Mouse (Mus musculus) liver, embryonic 12.5 days (tissue): ENCODE measurements around the gene 1110057P08Rik. TPM values are rescaled to one million over a fixed set of nuclear protein-coding genes. Genes with fewer than 3 reads are reported as not detected.
"Not testable (repeated sequence)": the region's sequence is repeated elsewhere in the genome, so short reads cannot be mapped to it uniquely, and the experiment has no call there.

Source experiments
- ATAC-seq: fragments of 200-750 bp; cut with Nextera tagmentation; 2 replicates; pipeline ENCODE4 v1.8.0; 2017; ENCODE audit warnings: moderate number of reproducible peaks, mild to moderate bottlenecking, moderate library complexity
- H3K27ac ChIP-seq: fragments of 300-500 bp; sonication (generic); 2 replicates; pipeline ENCODE4 v1.5.1; 2016; ENCODE audit warnings: mild to moderate bottlenecking
- H3K27me3 ChIP-seq: fragments of 300-500 bp; sonication (generic); replicated peaks from 2 replicates; pipeline ENCODE4 v1.6.1; 2016; ENCODE audit warnings: mild to moderate bottlenecking, moderate library complexity
- H3K36me3 ChIP-seq: fragments of 300-500 bp; sonication (generic); 2 replicates; pipeline ENCODE4 v1.6.1; 2016; ENCODE audit warnings: mild to moderate bottlenecking, moderate library complexity
- H3K4me1 ChIP-seq: fragments of 300-500 bp; sonication (generic); 2 replicates; pipeline ENCODE4 v1.6.1; 2016
- H3K4me2 ChIP-seq: fragments of 300-500 bp; sonication (generic); 2 replicates; pipeline ENCODE4 v1.6.1; 2016; ENCODE audit warnings: mild to moderate bottlenecking, moderate library complexity
- H3K4me3 ChIP-seq: fragments of 300-500 bp; sonication (generic); 2 replicates; pipeline ENCODE4 v1.5.1; 2016; ENCODE audit warnings: mild to moderate bottlenecking, moderate library complexity
- H3K9ac ChIP-seq: fragments of 300-500 bp; sonication (generic); 2 replicates; pipeline ENCODE4 v1.6.1; 2016; ENCODE audit warnings: mild to moderate bottlenecking, moderate library complexity
- H3K9me3 ChIP-seq: fragments of 300-500 bp; sonication (generic); replicated peaks from 2 replicates; pipeline ENCODE4 v1.6.1; 2016; ENCODE audit warnings: mild to moderate bottlenecking, moderate library complexity
- WGBS: fragments of 180-500 bp; shearing (Covaris S2); methylation state at CpG from one replicate; pipeline ENCODE4 v1.1.7; 2016; ENCODE audit not compliant: insufficient replicate concordance; 5-methylcytosine and 5-hydroxymethylcytosine counted together
- polyA plus RNA-seq: library from polyadenylated mRNA; unstranded; fragments of >200 nt; fragmentation: Nextera tagmentation; extraction: Ambion mirVana; gene quantifications from 2 replicates; pipeline ENCODE4 v1.2.1, GENCODE M21; 2016

Gene 1110057P08Rik
- not detected in 2 replicates for polyA plus RNA-seq

DNA sequence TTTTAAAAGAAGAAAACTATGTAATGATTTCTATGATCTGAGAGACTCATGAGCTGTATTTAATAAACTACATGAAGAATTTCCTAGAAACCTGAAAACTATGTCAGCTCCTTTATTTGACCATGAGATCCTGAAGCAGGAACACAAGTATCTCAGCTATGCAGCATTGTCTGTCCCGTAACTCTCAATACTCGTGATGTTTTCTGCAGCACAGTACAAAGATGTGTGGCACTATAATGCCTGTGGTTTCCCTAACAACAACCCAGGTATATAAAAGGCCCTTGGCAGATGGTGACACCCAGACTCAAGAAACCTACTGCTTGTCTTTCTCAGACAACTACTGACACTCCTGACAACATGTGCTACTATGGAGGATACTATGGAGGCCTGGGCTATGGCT is at the start of gene 1110057P08Rik:
Gene 1110057P08Rik, plus strand, starts transcription at position 301 of the 400 bp plus-strand sequence.
- Histone ChIP-seq H3K4me2 (no peak within 1 kb of the TSS), H3K4me1 (no peaks in the 10 kb centered on the region), H3K27me3 (no peaks in the 10 kb centered on the region), H3K9me3 (no peaks in the 10 kb centered on the region), H3K4me3 (no peak within 1 kb of the TSS), H3K36me3 (no peaks in the 10 kb centered on the region), H3K27ac (no peak within 1 kb of the TSS), H3K9ac (no peak within 1 kb of the TSS)
- WGBS, result 50% methylated on average over 2 of the region's 2 CpGs
- ATAC-seq, result no peak

DNA sequence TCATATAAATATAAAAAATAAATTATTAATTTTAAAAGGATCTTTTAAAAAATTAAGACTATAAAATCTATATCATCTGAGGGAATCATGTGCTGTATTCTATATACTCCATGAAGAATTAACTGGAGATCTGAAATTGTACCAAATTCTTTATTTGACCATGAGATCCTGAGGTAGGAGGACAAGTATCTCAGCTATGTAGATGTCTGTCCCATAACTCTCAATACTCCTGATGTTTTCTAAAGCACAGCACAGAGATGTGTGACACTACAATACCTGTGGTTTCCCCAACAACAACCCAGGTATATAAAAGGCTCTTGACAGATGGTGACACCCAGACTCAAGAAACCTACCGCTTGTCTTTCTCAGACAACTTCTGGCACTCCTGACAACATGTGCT is 34.0 kb upstream of the 1110057P08Rik start, which contains the start of gene Gm6358:
Gene Gm6358, plus strand, starts transcription at position 301 of the 400 bp plus-strand sequence.
- WGBS, result 82% methylated on average over 1 of the region's 1 CpGs
- ATAC-seq, result no peak
- Histone ChIP-seq H3K36me3 (no peaks in the 10 kb centered on the region), H3K4me2 (no peak within 1 kb of the TSS), H3K9me3 (0 out of 2 replicates have a peak, but pooled peaks cover 3% of the 10 kb centered on the region), H3K9ac (no peak within 1 kb of the TSS), H3K27ac (no peak within 1 kb of the TSS), H3K4me3 (no peak within 1 kb of the TSS), H3K4me1 (no peaks in the 10 kb centered on the region), H3K27me3 (no peaks in the 10 kb centered on the region)

DNA sequence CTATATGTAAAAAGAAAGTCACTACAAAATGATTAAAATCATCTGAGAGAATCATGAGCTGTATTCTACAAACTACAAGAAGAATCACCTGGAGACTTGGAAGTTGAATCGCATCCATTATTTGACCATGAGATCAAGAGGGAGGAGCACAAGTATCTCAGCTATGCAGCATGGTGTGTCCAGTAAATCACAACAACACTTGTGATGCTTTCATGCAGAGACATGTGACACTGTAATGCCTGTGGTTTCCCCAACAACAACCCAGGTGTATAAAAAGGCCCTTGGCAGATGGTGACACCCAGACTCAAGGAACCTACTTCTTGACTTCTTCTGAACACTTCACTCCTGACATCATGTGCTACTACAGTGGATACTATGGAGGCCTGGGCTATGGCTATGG is 23.7 kb upstream of the 1110057P08Rik start, which contains the start of gene Gm10061:
Gene Gm10061, plus strand, starts transcription at position 301 of the 400 bp plus-strand sequence.
- 83% methylated on average over 1 of the region's 1 CpGs for WGBS
- no peak for ATAC-seq
- no peak within 1 kb of the TSS for H3K4me2 ChIP-seq
- no peaks in the 10 kb centered on the region for H3K27me3 ChIP-seq
- H3K27ac ChIP-seq, result no peak within 1 kb of the TSS
- no peaks in the 10 kb centered on the region for H3K4me1 ChIP-seq
- H3K36me3 ChIP-seq, result no peaks in the 10 kb centered on the region
- no peak within 1 kb of the TSS for H3K9ac ChIP-seq
- 0 out of 2 replicates have a peak, but pooled peaks cover 4% of the 10 kb centered on the region for H3K9me3 ChIP-seq
- no peak within 1 kb of the TSS for H3K4me3 ChIP-seq

DNA sequence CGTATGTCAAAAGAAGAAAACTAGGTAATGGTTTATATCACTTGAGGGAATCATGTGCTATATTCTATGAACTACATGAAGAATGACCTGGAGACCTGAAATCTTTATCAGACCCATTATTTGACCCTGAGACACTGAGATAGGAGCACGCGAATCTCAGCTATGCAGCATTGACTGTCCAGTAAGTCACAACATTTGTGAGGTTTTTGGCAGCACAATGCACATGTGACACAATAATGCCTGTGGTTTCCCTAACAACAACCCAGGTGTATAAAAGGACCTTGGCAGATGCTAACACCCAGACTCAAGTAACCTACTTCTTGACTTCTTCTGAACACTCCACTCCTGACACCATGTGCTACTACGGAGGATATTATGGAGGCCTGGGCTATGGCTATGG is 16.9 kb upstream of the 1110057P08Rik start, which contains the start of gene Gm9789:
Gene Gm9789, plus strand, starts transcription at position 301 of the 400 bp plus-strand sequence.
- Histone ChIP-seq H3K4me3 (no peak within 1 kb of the TSS), H3K27ac (no peak within 1 kb of the TSS), H3K4me1 (no peaks in the 10 kb centered on the region), H3K9ac (no peak within 1 kb of the TSS), H3K36me3 (no peaks in the 10 kb centered on the region), H3K27me3 (no peaks in the 10 kb centered on the region), H3K4me2 (no peak within 1 kb of the TSS), H3K9me3 (peaks cover 3% of the 10 kb centered on the region; the same call in 1 of the 2 replicates)
- ATAC-seq, result no peak
- 72% methylated on average over 4 of the region's 4 CpGs for WGBS

DNA sequence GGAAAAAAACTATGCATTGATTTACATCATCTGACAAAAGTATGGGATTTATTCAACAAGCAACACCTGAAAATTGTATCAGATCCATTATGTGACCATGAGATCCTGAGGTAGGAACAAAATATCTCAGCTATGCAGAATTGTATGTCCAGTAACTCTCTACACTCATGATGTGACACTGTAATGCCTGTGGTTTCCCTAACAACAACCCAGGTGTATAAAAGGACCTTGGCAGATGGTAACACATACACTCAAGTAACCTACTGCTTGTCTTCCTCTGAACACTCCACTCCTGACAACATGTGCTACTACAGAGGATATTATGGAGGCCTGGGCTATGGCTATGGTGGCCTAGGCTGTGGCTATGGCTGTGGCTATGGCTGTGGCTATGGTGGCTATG is 5.3 kb upstream of the 1110057P08Rik start, which contains the start of gene Gm7735:
Gene Gm7735, plus strand, starts transcription at position 301 of the 400 bp plus-strand sequence.
- not testable (repeated sequence) for H3K4me1 ChIP-seq, H3K27ac ChIP-seq, H3K4me3 ChIP-seq, H3K9me3 ChIP-seq, H3K4me2 ChIP-seq, ATAC-seq, H3K9ac ChIP-seq, H3K27me3 ChIP-seq, H3K36me3 ChIP-seq

DNA sequence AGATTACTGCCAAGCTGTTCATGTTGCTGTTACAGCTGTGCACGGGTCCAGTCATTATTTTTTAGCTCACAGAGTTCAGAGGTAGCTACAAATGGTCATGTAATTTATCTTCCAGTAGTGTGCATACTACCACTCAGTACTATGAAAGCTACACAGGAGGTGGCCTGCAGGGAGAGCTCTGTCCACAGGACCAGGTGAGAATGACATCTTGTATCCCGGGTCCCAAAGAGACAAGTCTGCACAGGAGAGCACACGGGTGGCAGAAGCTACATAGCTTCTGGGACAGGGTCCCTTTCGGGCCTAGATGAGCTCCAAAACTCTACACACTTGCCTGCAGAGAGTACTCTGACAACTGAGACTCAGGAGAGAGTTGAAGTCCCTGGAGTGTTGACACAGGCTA is 14.1 kb downstream of the 1110057P08Rik start:
- WGBS, result 65% methylated on average over 4 of the region's 4 CpGs
- no peak overlapping the region for H3K4me2 ChIP-seq
- no peaks in the 10 kb centered on the region for H3K9me3 ChIP-seq
- no peak overlapping the region for H3K4me3 ChIP-seq
- no peak for ATAC-seq
- H3K9ac ChIP-seq, result no peak overlapping the region
- H3K27me3 ChIP-seq, result no peaks in the 10 kb centered on the region
- no peak overlapping the region for H3K27ac ChIP-seq
- no peaks in the 10 kb centered on the region for H3K4me1 ChIP-seq
- H3K36me3 ChIP-seq, result no peaks in the 10 kb centered on the region

DNA sequence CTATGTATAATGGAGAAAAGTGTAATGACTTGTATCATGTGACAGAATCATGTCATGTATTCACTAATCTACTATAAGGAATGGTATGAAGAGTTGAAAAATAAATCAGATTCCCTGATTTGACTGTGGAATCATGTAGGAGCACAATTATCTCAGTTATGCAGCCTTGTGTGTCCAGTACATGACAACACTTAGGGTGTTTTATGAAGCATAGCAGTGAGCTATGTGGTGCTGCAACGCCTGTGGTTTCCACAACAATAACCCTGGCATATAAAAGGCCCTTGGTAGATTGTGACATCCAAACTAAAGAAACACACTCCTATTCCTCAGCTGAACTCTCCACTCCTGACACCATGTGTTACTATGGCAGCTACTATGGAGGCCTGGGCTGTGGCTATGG is 31.0 kb downstream of the 1110057P08Rik start, which contains the start of gene Krtap20-2:
Gene Krtap20-2, plus strand, starts transcription at position 301 of the 400 bp plus-strand sequence.
- no peaks in the 10 kb centered on the region for H3K36me3 ChIP-seq
- no peak within 1 kb of the TSS for H3K9ac ChIP-seq
- no peaks in the 10 kb centered on the region for H3K4me1 ChIP-seq
- H3K4me3 ChIP-seq, result no peak within 1 kb of the TSS
- WGBS, result 44% methylated on average over 1 of the region's 1 CpGs
- no peak within 1 kb of the TSS for H3K4me2 ChIP-seq
- H3K27ac ChIP-seq, result no peak within 1 kb of the TSS
- H3K27me3 ChIP-seq, result no peaks in the 10 kb centered on the region
- ATAC-seq, result no peak
- H3K9me3 ChIP-seq, result no peaks in the 10 kb centered on the region

Other genes starting within 250 kb of the 1110057P08Rik start
- not detected in 2 replicates for gene Krtap19-9b, start 242.5 kb upstream of the 1110057P08Rik start, polyA plus RNA-seq
- not detected in 2 replicates for gene Krtap16-3, start 211.9 kb upstream of the 1110057P08Rik start, polyA plus RNA-seq
- gene Krtap22-2, start 164.0 kb upstream of the 1110057P08Rik start, polyA plus RNA-seq, result not detected in 2 replicates
- gene Gm10229, start 159.5 kb upstream of the 1110057P08Rik start, polyA plus RNA-seq, result not detected in 2 replicates
- gene Krtap6-1, start 143.0 kb upstream of the 1110057P08Rik start, polyA plus RNA-seq, result not detected in 2 replicates
- gene Gm10228, start 133.3 kb upstream of the 1110057P08Rik start, polyA plus RNA-seq, result not detected in 2 replicates
- gene Krtap6-5, start 126.9 kb upstream of the 1110057P08Rik start, polyA plus RNA-seq, result not detected in 2 replicates
- not detected in 2 replicates for gene 1110025L11Rik, start 110.7 kb upstream of the 1110057P08Rik start, polyA plus RNA-seq
- not detected in 2 replicates for gene Krtap6-3, start 90.7 kb upstream of the 1110057P08Rik start, polyA plus RNA-seq
- not detected in 2 replicates for gene Gm6358, start 33.9 kb upstream of the 1110057P08Rik start, polyA plus RNA-seq
- not detected in 2 replicates for gene Gm10061, start 23.6 kb upstream of the 1110057P08Rik start, polyA plus RNA-seq
- gene Gm9789, start 16.8 kb upstream of the 1110057P08Rik start, polyA plus RNA-seq, result not detected in 2 replicates
- not detected in 2 replicates for gene Gm7735, start 5.2 kb upstream of the 1110057P08Rik start, polyA plus RNA-seq
- gene Krtap20-2, start 31.1 kb downstream of the 1110057P08Rik start, polyA plus RNA-seq, result not detected in 2 replicates
- not detected in 2 replicates for gene Krtap21-1, start 229.1 kb downstream of the 1110057P08Rik start, polyA plus RNA-seq
- not detected in 2 replicates for gene Krtap6-2, start 245.4 kb downstream of the 1110057P08Rik start, polyA plus RNA-seq